Mouse (Mus musculus) adrenal gland, adult 2 months (tissue): ENCODE results near the gene Eml4. TPM values are rescaled to one million over a fixed set of nuclear protein-coding genes. Genes with fewer than 3 reads are reported as not detected.

Experiments
- DNase-seq: peaks from one replicate; pipeline ENCODE4 v3.0.0; 2021
- long read RNA-seq: library from polyadenylated mRNA; stranded (forward); transcript quantifications from one replicate; pipeline ENCODE4 v2.0.0, GENCODE M21; 2021
- polyA plus RNA-seq: library from polyadenylated mRNA; depleted of rRNA; stranded (reverse); fragments of >200 nt; gene quantifications from 2 replicates; pipeline ENCODE4 v1.2.3, GENCODE M21; 2012; rRNA removed
- total RNA-seq, 2 experiments: library from RNA; stranded (reverse); gene quantifications; 2 replicates each; pipeline ENCODE4 v1.2.3; 2021

Gene Eml4
- 10 to 100 TPM; 16.3 to 18.7 TPM for total RNA-seq
- polyA plus RNA-seq = 3.2 and 3.8 TPM in 2 replicates
- long read RNA-seq, full-length matches to known transcripts = 7 of 12 reads
- long read RNA-seq, partial matches to known transcripts = 2 of 12 reads
- long read RNA-seq, other reads (novel, unspliced or antisense) = 3 of 12 reads

DNA sequence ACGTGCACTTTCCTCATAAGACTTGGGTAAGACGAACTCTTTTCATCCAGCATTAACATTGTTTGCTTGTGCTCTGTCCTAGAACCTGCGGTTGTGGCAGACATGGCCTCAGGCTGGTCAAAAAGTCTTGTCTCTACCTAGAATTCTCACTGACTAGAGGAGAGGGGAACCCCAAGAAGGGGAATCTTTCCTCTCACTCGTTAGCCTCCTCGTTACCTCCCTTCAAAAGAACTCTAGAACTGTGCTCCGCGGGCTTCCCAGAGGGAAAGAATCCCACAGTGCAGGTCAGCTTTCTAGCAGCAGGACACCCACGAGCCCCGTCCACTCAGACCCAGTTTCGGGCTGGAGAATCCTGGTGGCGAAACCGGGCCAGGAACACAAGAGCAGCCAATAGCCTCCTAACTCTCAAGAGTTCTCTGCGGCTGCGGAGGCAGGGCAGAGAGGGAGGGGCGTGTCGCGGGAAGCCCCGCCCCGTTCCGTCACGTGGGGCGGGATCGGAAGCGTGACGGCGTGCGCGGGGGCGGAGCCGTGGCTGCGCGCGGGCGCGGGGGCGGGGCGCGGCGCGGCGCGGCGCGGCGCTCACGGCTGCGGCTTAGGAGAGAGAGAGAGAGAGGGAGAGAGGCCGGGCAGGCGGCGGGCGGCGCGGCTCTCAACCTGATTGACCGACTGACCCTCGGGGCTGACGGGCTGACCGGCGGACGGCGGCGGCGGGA is at the start of gene Eml4:
TSS of gene Eml4 (plus strand) at position 553 of the 713 bp plus-strand sequence.
- peak; percentile 96 for DNase-seq

DNA sequence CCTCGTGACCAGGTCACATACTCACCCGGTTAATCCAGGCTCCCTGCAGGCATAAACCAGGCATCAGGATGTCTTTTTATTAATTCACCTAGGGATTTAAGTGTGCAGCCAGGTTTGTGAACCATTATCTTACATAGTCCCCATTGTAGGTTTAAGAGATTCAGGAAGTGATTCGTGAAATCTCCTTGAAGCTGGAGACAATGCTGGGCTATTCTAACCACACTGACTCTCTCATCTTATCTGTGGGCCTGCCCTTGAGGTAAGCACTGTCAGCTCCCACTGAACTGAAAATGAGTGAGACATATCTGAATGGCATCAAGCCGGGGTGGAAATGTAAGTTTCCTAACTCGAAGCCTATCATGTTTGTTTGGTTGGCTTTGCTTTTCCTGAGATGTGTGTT is 49.3 kb upstream of the Eml4 start:
- DNase-seq = no peak

DNA sequence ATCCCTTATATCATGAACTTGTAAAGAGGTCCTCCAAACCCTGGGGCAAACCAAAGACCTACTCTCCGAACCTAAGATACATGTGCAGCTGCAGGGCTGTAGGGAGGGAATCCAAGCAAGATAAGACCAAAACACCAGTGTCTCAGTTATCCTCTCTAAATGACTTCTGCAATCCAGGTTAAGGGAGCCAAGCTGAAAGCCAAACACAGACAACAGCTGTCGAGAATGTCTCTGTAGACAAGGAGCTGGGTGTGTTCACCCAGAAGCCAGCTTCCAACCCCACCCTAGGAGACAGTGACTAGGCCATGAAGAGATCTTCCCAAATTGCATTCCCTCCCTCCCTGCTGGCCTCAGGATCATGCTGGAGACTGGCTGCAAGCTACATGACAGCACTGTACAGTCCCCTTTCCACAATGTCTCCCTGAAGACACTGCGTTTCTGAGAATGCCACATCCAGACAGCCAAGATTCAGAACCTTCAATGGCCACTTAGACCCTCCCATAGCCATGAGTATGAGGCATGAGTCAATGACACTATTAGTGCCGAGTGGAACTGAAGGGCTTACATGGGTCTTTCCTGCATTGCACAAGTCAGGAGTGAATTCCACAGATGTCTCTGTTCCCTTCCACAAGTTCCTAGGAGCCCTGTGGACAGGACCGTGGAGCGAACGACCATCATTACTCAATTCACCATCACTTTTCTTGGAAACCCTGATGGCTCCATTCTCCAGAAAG is 46.5 kb upstream of the Eml4 start:
- DNase-seq = no peak

DNA sequence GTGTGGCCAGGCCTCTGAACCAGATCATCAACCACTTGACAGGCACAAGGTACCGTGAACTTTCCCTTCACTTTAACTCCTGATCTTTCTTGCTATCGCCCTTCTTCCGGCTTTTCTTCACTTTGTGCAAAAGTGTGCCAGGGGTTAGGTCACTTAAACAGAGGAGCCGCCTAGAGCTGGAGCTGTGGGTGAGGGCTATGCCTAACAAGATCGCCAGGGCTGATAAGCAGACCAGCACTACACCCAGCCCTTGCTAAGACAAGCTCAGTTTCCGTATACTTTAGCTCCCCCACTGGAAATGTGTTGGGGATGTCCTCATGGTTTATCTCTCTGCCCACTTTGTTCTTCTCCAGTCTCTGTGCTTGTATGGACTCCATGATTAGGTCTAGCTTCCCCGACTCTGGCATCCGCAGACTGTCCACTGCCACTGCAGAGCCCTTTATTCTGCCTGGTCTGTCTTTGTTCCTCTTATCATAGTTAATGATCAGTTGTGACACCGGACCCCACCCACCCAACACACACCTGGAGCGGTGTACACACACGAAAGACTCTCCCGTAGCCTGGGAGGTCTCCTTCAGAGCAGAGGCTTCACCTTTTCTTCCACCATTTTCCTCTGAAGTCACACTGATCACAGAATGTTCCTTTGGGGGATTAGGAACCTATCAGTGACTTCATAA is 43.6 kb upstream of the Eml4 start:
- no peak for DNase-seq

DNA sequence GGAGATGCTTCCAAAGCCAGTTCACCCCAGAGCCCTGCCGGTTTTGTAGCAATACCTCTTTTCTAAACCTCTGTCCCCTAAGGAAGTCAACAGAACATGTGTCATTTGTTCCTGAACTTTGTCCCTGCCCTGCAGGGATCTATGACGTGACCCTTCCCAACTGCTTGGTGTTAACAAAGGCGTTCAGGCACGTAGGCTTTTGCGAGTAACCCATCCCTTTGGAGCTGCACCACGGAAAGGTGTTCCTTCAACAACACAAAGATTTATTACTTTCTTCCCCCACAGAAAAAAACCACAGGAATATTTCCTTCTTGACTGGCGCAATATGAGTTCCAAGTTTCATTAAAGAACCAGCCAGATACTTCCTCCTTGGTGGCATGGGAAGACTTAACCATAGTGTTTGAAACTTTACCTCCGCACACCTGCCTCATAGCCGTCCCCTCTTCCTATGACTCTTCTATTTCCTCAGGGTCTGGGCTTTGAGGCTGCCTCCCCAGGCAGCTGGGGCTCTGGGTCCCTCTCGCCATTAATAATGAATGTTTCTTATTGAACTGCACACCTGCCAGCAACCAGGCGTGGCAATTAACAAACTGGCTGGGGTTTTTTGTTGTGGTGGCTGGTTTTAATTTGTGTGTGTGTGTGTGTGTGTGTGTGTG is 43.0 kb upstream of the Eml4 start:
- DNase-seq = no peak

DNA sequence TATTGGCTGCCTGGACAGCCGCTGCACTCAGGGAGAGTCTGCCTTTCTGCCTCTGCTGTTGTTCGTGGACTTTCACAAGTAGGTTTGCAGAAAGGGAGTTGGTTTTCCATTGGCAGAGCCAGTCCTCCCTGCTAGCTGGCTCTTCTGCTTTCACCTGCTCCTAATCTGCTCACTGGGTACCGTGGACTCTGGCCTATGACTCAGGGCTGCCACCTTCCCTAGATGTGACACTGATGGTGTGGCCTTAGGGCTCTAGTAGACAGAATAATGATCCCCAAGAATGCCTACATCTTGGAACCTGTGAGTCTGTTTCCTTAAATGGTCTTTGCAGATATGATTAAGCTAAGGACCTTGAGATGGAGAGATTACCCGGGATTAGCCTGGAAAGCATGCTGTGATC is 42.3 kb upstream of the Eml4 start:
- no peak for DNase-seq

DNA sequence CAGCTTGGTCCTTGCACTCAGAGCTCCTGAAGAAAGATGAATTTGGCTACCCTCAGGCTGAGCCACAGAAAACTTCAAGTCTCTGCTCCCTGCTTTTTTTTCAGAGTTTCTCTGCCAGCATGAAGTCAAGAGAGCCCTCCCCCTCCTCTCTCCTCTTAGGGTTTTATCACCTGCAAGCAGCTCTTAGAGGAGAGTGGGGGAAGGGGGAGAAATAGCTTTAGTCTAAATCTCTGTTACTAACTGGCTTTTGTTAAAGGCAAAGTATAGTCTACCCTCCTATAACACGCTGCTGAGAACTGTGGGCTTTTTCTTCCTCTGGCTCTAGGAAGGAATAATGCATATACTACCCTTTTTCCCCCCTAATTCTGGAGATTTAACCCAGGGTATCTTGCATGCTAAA is 41.5 kb upstream of the Eml4 start:
- DNase-seq = no peak

DNA sequence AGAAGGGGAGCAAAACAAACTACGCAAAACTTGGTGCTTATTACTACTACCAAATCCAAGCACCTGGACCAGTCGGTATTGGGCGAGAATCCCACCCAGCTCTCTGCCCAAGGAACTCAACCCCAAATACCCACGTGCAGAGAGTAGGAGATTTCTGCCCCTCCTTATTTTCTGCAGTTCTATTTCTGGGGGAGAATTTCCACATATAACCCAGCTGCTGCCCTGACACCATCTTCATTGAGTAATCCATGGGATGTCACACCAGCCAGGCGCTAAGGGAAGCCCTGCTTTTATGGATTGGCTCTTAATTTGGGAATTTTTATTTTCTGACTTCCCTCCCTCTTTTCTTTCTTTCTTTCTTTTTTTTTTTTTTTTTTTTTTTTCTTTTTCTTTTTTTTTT is 38.9 kb upstream of the Eml4 start:
- DNase-seq = no peak

DNA sequence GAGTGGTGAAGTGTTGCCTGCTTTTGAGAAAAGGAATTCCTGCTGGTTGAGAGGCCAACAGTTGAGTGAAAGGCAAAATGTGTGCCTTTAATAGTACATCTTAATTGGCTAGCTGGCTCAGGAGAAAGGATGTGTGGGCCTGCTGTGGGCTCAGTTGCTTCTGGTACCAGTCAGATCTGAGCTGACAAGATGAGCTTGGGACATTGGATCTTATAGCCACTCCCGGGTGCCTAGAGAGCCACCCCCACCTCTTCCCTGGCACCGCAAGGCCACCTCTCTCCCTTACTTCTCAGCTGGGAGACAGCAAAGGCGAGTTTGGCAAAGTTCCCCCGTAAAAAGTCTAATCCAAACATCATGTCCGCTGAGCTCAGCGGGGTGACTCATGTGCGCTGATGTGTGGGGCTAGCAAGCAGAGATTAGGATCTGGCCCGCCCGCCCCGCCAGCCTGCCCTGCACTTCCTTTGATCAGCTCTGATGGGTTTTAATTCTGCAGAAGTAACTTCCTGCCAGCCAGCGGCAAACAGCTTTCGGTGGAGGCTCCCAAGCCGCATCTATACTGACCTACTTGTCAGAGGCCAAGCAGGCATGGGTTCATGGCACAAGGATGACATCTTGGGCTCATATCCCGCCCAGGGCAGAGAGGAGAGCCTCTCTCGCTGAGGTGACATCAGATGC is 38.4 kb upstream of the Eml4 start:
- peak; percentile 91 for DNase-seq

DNA sequence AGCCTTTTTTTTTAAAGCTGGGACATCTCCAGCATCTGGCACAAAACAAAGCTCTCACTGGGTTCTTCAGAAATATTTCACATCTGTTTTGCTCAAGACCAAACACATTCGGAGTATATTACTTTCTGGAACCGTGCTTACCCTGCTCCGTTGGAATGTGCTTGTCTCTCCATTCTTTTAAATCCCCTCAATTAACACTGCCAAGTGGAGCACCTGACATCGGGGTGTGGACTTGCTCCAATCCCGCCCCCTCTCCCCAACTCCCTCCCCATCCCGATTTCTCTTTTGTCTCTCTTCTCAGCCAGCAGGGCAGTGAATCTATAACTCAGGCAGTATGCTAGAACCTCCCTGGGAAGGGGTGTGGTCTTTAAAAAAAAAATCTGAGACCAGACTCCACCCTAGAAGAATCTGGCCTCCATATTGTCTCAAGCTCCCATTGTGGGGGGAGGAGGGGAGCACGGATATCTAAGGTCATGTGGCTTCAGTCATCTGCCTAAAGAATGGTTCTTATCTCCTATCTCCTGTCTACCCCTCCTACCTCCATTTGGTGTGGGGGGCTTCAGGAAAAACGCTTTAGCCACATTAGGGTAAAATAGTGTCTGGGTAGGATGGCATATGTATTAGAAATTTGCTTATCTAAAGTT is 37.6 kb upstream of the Eml4 start:
- no peak for DNase-seq

DNA sequence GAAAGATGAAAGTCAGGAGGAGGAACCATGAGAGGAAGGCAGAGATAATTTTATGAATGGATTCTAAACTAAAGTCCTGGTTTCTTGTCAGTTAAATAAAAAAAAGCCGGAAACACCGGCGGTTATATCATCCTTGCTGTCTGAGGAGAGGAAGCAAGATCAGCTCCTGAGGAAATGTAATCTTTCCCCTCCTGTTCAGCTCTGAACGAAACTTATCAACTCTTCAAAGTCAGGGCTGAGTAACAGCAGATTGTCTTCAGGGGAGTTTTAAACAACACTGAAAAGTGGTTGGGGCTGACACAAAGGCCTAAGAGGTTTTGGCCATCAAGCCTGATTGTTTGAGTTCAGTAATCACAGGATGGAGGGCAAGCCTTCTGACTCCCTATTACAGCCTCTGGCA is 35.3 kb upstream of the Eml4 start:
- DNase-seq = no peak

DNA sequence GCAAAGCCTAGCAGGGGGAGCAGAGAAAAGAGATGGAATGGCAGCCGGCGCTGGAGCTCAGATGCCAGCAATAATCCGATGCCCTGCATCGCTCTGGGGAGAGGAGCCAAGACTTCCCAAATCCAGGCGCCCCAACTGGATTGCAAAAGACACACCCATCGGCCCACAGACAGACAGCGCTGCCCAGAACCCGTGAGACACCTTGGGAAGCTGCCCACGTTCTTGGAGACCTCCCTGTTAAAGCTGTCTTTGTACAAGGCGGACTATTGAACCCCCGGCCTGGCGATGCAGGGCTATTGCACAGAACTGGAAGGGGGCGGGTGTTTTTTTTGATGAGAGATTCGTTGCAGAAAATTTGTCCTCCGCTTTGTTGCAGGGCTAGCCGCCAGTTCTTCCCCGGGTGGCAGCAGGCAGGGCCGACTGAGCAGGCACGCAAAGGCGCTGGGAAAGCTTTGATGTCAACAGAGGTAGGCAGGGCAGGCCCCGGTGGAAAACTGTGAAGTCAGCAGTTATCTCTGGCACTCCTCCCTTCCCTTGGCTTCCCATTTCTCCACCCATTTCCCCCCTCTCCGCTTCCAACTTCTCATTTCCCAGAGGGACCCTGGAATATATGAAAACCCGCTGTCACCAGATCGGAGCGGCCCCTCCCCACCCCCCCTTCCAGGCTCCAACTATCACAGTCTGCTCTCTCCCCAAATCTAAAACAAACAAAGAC is 28.0 kb upstream of the Eml4 start:
- peak; percentile 81 for DNase-seq

DNA sequence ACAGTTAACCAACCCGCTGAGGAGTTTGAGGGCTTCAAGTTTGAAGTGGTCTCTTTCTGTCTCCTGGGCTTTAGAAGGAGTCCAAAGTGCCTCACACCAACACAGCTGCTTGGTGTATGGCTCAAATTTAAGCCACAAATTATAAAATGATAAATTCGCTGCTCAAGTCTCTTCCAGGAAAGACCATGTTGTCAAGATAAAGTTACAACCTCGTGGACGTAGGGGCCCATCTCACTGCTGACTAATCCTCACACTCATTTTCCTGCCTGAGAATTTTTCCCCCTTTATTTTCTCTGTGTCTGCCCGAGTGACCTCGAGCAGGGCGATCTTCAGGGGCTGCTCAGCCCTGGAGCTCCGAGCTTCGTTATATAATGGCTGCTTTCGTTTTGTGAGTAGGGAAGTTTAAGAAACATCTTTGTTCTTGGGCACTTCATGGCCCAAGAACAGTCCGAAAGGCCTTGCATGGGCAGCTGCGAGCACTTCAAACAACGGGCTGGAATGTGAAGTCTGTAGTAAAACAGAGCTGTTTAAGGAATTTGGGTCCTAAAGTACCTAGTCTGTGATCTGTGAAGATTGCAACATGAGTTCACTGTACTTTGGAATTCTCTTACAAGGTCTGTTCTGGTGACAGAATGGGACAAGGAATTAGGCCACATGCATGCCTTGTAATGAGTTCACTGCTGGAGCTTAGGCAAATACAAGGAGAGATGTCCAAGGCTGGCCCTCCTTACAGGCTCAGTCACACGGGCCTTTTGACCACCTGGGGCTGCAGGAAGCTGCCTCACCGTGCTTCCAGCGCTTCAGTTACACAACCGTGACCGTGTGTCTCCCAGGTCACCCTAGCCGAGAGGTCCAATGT is 27.1 kb upstream of the Eml4 start:
- DNase-seq = peak; percentile 68

DNA sequence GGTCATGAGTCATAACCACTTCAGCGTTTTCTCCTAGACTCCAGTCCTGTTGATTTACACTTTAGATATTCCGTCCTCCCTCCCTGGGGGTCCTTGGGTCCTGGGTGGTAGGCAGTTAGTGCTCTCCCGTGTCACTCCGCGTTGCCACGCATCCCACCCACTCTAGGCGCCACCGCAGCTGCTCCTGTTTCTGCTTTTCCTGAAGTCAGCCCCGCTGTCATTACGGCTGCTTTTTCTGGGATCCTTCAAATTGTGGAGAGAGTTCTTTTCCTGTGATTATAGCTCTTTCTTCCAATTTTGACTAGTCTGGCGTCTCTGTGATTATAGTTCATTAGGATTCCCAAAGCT is 26.5 kb upstream of the Eml4 start:
- no peak for DNase-seq

DNA sequence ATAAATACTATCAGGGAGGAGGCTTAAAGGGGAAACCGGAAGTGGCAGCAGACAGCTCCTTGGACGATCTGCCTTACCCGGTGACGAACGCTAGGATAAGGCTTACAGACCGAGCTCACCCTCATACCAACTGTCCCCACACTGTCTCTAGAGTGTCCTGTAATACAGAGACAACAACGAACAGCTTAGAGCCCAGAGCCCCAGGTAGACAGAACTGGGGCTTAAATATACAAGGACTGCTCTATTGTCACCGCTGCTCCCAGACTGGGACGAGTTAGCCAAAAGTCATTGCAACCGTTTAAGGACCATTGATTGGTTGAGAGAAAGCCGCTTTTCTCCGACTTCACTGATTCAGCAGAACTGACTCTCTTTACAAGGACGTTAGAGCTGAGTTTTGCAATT is 15.5 kb upstream of the Eml4 start:
- DNase-seq = no peak

DNA sequence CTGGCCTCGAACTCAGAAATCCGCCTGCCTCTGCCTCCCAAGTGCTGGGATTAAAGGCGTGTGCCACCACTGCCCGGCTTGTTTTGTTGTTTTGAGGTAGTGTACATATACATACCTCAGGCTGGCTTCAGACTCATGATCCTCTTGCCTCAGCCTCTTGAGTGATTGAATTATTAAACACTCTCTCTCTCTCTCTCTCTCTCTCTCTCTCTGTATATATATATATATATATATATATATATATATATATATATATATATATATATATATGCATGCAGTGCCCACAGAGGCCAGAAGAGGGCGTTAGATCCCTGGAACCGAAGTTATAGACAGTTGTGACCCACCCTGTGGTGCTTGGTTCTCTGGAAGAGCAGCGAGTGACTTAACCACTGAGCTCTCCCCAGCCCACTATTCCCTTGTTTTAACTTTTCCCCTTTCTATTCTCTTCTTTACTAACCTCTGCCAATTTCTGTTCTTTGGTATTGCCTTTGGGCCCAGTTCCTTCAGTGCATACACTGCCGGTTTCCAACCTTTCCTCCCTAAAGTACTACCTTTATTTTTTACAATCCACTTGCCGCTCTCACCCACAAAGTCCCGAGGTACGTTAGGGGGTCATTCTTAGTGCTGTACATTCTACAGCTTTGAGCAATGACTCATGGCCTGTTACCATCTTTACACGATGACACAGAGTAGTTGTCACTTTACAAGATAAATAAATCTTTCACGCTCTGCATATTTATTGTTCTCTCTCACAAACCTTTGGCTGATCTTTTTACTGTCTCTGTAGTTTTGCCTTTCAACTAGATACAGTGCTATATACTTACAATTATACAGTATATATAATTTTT is 13.5 kb upstream of the Eml4 start:
- DNase-seq = no peak

DNA sequence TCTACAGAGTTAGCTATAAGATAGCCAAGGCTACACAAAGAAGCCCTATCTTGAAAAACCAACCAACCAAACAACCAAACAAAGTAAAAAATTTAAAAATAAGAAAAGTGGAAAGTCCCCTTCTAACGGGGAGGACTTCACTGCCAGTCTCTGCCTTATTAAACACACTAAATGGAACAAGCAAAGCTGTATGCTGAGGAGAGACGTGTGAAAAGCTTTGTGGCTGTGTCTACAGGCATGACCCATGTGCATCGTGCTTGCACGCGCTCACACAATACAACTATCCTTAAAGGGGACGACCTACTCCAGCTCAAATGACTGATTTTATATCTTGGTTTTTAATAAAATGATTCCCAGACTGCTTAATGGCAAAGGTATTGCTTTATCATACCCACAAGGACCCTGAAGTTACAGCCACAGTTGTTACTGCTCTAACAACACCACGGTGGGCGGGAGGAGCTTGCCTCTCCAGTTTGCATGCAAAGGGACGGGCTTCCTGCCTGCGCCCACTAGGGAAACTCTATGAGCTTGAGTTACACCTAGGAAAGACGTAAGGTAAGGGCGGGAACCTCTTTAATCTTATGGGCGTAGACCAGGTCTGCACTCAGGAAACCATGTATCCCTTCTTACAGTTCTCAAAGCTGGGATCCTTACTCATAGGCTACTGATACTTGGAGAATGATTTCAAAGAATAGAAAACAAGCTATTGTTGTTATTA is 11.2 kb upstream of the Eml4 start:
- DNase-seq = no peak

DNA sequence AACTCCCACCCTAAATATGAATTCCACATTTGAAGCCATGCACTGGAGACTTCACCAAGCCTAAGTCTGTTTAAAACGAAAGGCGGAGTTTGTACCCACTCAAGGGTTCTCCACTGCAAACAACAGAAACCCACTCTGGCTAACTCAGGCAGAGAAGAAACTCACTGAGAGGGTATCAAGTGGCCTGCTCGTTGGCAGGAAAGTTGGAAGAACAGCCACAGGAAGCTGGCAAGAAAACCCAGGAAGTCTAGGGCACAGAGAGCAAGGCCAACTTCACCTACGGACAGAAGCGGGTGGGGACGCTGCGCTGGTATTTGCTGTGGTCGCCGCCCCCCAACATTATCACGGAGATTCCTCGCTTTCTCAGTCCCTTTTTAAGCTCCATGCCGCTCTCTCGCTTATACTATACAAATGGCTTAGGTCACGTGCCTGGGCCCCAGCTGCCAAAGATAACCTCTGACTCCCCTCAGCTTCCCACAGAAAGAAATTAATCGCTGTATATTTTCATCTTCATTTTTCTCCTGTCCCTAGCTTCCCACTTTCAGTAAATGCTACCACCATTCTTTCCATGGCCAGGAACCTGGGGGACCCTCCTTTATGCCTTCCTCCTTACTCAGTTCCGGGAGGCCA is 9.7 kb upstream of the Eml4 start:
- DNase-seq = no peak
